Mouse (Mus musculus) ovary, adult 18-20 months (tissue): ENCODE measurements at regions not wholly inside any gene's neighbourhood (a gene's known extent, or its start where the extent isn't known, plus 50 kb on each side); places are given as distances from the start of the nearest gene placed in this dataset.

Experiments used
- DNase-seq: peaks from one replicate; pipeline ENCODE4 v3.0.0; 2022; ENCODE audit warnings: low spot score, mixed read lengths

GRCm38 (mm10) chr10:66911261-66911911 lies 184.5 kb upstream of the Jmjd1c start:
- DNase-seq = no peak

GRCm38 (mm10) chr10:66912440-66912839 lies 183.5 kb upstream of the Jmjd1c start:
- no peak for DNase-seq

- DNase-seq = no peak
Measured at GRCm38 (mm10) chr10:66913187-66913586, 182.7 kb upstream of the Jmjd1c start.

GRCm38 (mm10) chr10:66913627-66914026 lies 182.3 kb upstream of the Jmjd1c start:
- DNase-seq = no peak

GRCm38 (mm10) chr10:66914288-66914975 lies 181.5 kb upstream of the Jmjd1c start:
- no peak for DNase-seq

- DNase-seq = no peak
Measured at GRCm38 (mm10) chr10:66915801-66916200, 180.1 kb upstream of the Jmjd1c start.

GRCm38 (mm10) chr10:66917725-66918124 lies 178.2 kb upstream of the Jmjd1c start:
- DNase-seq = no peak

- no peak for DNase-seq
Measured at GRCm38 (mm10) chr10:66918713-66919112, 177.2 kb upstream of the Jmjd1c start.

- DNase-seq = peak; percentile 81
Measured at GRCm38 (mm10) chr10:66919953-66920760, 175.8 kb upstream of the Jmjd1c start.

- DNase-seq = peak; percentile 91
Measured at GRCm38 (mm10) chr10:66920761-66921684, 174.9 kb upstream of the Jmjd1c start.

GRCm38 (mm10) chr10:66921776-66922175 lies 174.1 kb upstream of the Jmjd1c start:
- DNase-seq = no peak

- DNase-seq = no peak
Measured at GRCm38 (mm10) chr10:66922314-66922713, 173.6 kb upstream of the Jmjd1c start.

GRCm38 (mm10) chr10:66923947-66924346 lies 172.0 kb upstream of the Jmjd1c start:
- DNase-seq = no peak

GRCm38 (mm10) chr10:66924418-66924817 lies 171.5 kb upstream of the Jmjd1c start:
- DNase-seq = no peak

- no peak for DNase-seq
Measured at GRCm38 (mm10) chr10:66925553-66926127, 170.3 kb upstream of the Jmjd1c start.

GRCm38 (mm10) chr10:66927651-66928050 lies 168.3 kb upstream of the Jmjd1c start:
- DNase-seq = no peak

GRCm38 (mm10) chr10:66928211-66928990 lies 167.5 kb upstream of the Jmjd1c start:
- DNase-seq = no peak

- DNase-seq = no peak
Measured at GRCm38 (mm10) chr10:66930563-66930962, 165.4 kb upstream of the Jmjd1c start.

GRCm38 (mm10) chr10:66931505-66931904 lies 164.4 kb upstream of the Jmjd1c start:
- DNase-seq = no peak

GRCm38 (mm10) chr10:66932544-66932943 lies 163.4 kb upstream of the Jmjd1c start:
- DNase-seq = no peak

- no peak for DNase-seq
Measured at GRCm38 (mm10) chr10:66933689-66934088, 162.2 kb upstream of the Jmjd1c start.
